Mouse (Mus musculus): Measurements from ENCODE around the gene Ilf3. TPM values are rescaled to one million over a fixed set of nuclear protein-coding genes. Genes with fewer than 3 reads are reported as not detected.
"Not testable (repeated sequence)": the region's sequence is repeated elsewhere in the genome, so short reads cannot be mapped to it uniquely, and the experiment has no call there.

The Ilf3 gene
- total and polyA plus RNA-seq, 2 experiments from 2014 or later, result 89.5 to 184 TPM

DNA sequence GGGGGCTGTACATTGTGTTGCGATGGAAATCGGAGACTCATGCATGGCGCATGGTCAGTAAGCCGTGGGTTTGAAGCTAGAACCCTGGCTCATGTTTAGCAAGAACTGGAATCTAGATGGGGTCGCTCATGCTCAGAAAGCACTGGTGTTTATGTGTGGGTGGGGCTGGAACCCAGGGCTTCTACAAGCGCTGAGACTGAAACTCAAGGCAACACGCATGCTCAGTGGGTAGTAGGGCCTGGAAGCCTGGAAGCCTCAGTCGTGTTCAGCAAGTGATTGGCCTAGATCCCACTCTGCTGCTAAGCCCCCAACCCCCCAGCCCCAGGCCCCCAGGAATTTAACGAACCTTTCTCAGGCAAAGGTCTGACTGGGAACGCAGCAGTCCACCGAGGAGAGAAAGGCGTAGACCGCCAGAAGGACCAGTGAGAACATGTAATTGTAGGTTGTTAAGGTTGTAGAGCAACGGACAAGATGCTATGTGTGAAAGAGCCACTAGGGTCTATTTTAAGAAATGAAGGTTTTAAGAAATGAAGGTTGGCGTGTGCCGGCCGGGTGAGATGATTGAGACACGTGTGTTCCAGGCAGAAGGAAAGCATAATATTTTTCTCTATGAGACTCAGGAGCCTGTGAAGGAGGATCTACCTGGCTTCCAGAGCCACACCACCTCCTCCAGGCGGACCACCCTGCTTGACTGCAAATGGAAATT, 45.3 kb upstream of the Ilf3 start:
- 76% methylated on average over 19 of the region's 19 CpGs for WGBS
- Histone ChIP-seq H3K27me3 (ENCODE audit: insufficient read depth, low read length) (no peaks in the 10 kb centered on the region), H3K9ac (replicated peaks; ENCODE audit: low read length) (no peak overlapping the region), H3K27ac (no peak overlapping the region), H3K4me3 (ENCODE audit: low read length) (no peak overlapping the region), H3K9me3 (ENCODE audit: low read length) (no peaks in the 10 kb centered on the region), H3K36me3 (ENCODE audit: insufficient read depth, low read length) (no peaks in the 10 kb centered on the region; the same call in 1 of the 2 replicates), H3K4me1 (ENCODE audit: insufficient read depth, low read length) (peaks cover 8% of the 10 kb centered on the region; the same call in 1 of the 2 replicates), H3K4me2 (ENCODE audit: low read depth, low read length) (peak overlapping the region; percentile 65)
- ATAC-seq (no peak), DNase-seq (ENCODE audit: low spot score) (no peak)
- TF ChIP-seq CTCF (IDR thresholded peaks at IDR 0.05; ENCODE audit: low read depth), result no peak

DNA sequence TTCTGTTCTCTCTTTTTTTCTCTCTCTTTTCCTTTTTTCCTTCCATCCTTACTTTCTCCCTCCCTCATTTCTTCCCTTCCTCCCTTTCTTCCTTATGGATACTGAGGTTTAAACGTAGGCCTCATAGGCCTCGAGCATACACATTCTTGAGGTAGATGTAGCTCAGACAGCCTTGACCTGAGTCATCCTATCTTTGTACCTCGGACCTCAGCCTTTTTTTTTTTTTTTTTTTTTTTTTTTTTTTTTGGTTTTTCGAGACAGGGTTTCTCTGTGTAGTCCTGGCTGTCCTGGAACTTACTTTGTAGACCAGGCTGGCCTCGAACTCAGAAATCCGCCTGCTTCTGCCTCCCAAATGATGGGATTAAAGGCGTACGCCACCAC, 44.8 kb upstream of the Ilf3 start:
- not testable (repeated sequence) for H3K9ac ChIP-seq (replicated peaks; ENCODE audit: low read length); ATAC-seq; H3K4me3 ChIP-seq (ENCODE audit: low read length); DNase-seq (ENCODE audit: low spot score); H3K36me3 ChIP-seq (ENCODE audit: insufficient read depth, low read length); H3K9me3 ChIP-seq (ENCODE audit: low read length); H3K27me3 ChIP-seq (ENCODE audit: insufficient read depth, low read length); H3K27ac ChIP-seq
- H3K4me2 ChIP-seq (ENCODE audit: low read depth, low read length), result 0 out of 2 replicates have a peak overlapping the region, but pooled peaks have one; percentile 65
- H3K4me1 ChIP-seq (ENCODE audit: insufficient read depth, low read length), result peaks cover 10% of the 10 kb centered on the region; the same call in 1 of the 2 replicates
- 88% methylated on average over 7 of the region's 8 CpGs for WGBS

DNA sequence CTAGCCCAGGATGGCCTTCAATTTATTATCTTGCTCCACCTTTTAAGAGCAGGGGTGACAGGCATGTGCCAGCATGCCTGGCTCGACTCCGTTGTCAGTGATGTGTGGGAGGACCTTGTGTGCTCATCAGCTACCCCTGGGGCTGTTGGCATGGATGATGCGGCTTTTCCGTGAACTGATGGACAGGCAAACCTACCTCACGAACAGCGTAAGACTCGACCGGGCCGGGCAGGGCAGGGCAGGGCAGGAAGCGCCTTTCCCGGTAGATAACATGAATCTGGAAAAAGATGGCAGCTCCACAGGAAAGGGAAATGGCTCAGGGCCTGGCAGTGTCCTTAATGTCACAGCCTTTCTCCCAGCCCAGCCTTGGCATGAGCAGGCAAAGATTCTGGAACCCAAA, 43.4 kb upstream of the Ilf3 start:
- ATAC-seq (no peak), DNase-seq (ENCODE audit: low spot score) (no peak)
- no peaks in the 10 kb centered on the region for H3K27me3 ChIP-seq (ENCODE audit: insufficient read depth, low read length)
- WGBS, result 93% methylated on average over 11 of the region's 11 CpGs
- no peak for TF ChIP-seq CTCF (IDR thresholded peaks at IDR 0.05; ENCODE audit: low read depth)
- H3K9ac ChIP-seq (replicated peaks; ENCODE audit: low read length), result no peak overlapping the region
- no peak overlapping the region for H3K4me2 ChIP-seq (ENCODE audit: low read depth, low read length)
- H3K9me3 ChIP-seq (ENCODE audit: low read length), result no peaks in the 10 kb centered on the region
- peaks cover 10% of the 10 kb centered on the region; the same call in 1 of the 2 replicates for H3K4me1 ChIP-seq (ENCODE audit: insufficient read depth, low read length)
- no peak overlapping the region for H3K27ac ChIP-seq
- no peak overlapping the region for H3K4me3 ChIP-seq (ENCODE audit: low read length)
- no peaks in the 10 kb centered on the region; the same call in 1 of the 2 replicates for H3K36me3 ChIP-seq (ENCODE audit: insufficient read depth, low read length)

DNA sequence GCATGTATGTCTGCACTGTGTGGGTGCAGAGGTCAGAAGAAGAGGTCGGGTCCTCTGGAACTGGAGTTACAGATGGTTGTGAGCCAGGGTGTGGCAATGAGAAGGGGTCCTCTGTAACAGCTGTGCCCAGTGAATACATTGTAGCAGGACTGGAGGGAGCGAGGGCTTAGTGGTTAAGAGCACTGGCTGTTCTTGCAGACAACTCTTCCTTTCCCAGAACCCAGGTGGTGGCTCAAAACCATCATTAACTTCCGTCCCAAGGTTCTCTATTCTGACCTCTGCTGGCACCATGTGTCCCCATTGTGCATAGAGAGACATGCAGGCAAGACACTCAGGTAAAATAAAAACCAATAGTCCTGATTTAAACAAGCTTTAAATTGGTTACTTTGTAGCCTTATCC, 40.1 kb upstream of the Ilf3 start:
- H3K9ac ChIP-seq (replicated peaks; ENCODE audit: low read length), result no peak overlapping the region
- no peak overlapping the region for H3K4me3 ChIP-seq (ENCODE audit: low read length)
- H3K27me3 ChIP-seq (ENCODE audit: insufficient read depth, low read length), result no peaks in the 10 kb centered on the region
- no peak for TF ChIP-seq CTCF (IDR thresholded peaks at IDR 0.05; ENCODE audit: low read depth)
- 0 out of 2 replicates have a peak, but pooled peaks cover 4% of the 10 kb centered on the region for H3K4me1 ChIP-seq (ENCODE audit: insufficient read depth, low read length)
- WGBS, result 70% methylated on average over 3 of the region's 3 CpGs
- ATAC-seq, result no peak
- no peak for DNase-seq (ENCODE audit: low spot score)
- no peaks in the 10 kb centered on the region; the same call in 1 of the 2 replicates for H3K36me3 ChIP-seq (ENCODE audit: insufficient read depth, low read length)
- H3K27ac ChIP-seq, result no peak overlapping the region
- no peaks in the 10 kb centered on the region for H3K9me3 ChIP-seq (ENCODE audit: low read length)
- H3K4me2 ChIP-seq (ENCODE audit: low read depth, low read length), result no peak overlapping the region

DNA sequence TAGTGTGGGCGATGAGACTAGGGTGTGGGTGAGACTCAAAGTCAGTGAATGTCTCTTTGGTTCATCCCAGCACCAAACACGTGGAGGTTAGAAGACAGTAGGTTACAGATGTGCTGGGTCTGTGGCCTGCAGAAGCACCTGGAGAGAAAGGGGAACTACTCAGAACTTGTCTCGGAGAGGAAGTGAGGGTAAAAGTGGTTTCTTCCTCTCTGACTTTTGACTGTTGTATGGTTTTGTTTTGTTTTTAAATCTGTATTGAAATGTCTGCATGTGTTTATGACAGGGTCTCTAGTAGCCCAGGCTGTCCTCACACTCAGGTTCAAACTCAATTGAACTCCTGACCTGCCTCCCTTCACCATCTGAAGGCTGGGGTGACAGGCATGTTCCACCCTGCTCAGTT, 39.6 kb upstream of the Ilf3 start:
- H3K27ac ChIP-seq, result no peak overlapping the region
- no peaks in the 10 kb centered on the region for H3K9me3 ChIP-seq (ENCODE audit: low read length)
- no peak for DNase-seq (ENCODE audit: low spot score)
- 81% methylated on average over 3 of the region's 3 CpGs for WGBS
- TF ChIP-seq CTCF (IDR thresholded peaks at IDR 0.05; ENCODE audit: low read depth), result no peak
- H3K4me3 ChIP-seq (ENCODE audit: low read length), result no peak overlapping the region
- no peak for ATAC-seq
- H3K4me1 ChIP-seq (ENCODE audit: insufficient read depth, low read length), result 0 out of 2 replicates have a peak, but pooled peaks cover 6% of the 10 kb centered on the region
- no peaks in the 10 kb centered on the region; the same call in 1 of the 2 replicates for H3K36me3 ChIP-seq (ENCODE audit: insufficient read depth, low read length)
- no peak overlapping the region for H3K4me2 ChIP-seq (ENCODE audit: low read depth, low read length)
- H3K9ac ChIP-seq (replicated peaks; ENCODE audit: low read length), result no peak overlapping the region
- no peaks in the 10 kb centered on the region for H3K27me3 ChIP-seq (ENCODE audit: insufficient read depth, low read length)

DNA sequence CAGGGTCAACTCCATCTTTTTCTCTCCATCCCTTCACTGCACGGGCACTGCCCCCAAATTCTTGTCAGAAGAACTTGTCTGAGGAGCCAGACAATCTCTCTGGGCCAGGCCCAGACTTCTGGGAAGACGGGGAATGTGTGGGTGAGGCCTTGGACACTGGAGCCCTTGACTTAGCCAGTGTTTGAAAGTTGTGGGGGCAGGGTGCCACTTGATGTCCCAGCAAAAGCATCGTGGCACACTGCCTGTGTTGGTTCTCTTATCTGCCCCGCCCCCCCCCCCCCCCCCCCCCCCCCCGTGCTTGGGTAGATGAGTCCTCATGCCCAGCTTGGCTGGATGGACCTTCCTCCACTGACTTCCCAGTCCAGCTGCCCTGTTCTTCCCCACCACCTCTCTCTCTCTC, 38.6 kb upstream of the Ilf3 start:
- 0 out of 2 replicates have a peak, but pooled peaks cover 6% of the 10 kb centered on the region for H3K4me1 ChIP-seq (ENCODE audit: insufficient read depth, low read length)
- H3K9me3 ChIP-seq (ENCODE audit: low read length), result no peaks in the 10 kb centered on the region
- H3K4me3 ChIP-seq (ENCODE audit: low read length), result no peak overlapping the region
- ATAC-seq, result no peak
- WGBS, result 65% methylated on average over 3 of the region's 5 CpGs
- no peak overlapping the region for H3K27ac ChIP-seq
- TF ChIP-seq CTCF (IDR thresholded peaks at IDR 0.05; ENCODE audit: low read depth), result no peak
- H3K36me3 ChIP-seq (ENCODE audit: insufficient read depth, low read length), result no peaks in the 10 kb centered on the region; the same call in 1 of the 2 replicates
- H3K4me2 ChIP-seq (ENCODE audit: low read depth, low read length), result no peak overlapping the region
- DNase-seq (ENCODE audit: low spot score), result no peak
- no peak overlapping the region for H3K9ac ChIP-seq (replicated peaks; ENCODE audit: low read length)
- no peaks in the 10 kb centered on the region for H3K27me3 ChIP-seq (ENCODE audit: insufficient read depth, low read length)

DNA sequence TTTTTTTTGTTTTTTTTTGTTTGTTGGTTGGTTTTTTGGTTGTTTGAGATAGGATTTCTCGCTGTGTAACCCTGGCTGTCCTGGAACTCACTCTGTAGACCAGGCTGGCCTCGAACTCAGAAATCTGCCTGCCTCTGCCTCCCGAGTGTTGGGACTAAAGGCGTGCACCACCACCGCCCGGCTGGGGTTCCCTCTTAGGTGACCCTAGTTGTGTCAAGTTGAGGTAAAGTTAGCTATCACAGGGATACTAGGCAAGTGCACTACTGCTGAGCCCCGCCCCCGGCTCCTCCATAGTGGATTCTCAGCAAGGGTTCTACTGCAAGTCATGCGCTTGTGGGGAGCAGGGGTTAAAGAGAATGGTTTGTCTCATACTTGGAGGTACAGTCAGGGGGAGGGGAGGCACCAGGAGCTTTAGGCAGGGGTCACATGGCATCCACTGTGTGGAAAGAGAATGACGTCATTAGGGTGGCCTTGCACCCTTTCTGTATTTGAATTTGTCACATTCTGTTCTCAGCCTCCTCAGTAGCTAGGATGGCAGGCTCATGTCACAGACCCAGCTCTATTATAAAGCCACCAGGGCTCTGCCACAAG, 37.9 kb upstream of the Ilf3 start:
- no peaks in the 10 kb centered on the region for H3K9me3 ChIP-seq (ENCODE audit: low read length)
- no peak overlapping the region for H3K27ac ChIP-seq
- ATAC-seq, result peak; percentile 13; the same call in 1 of the 2 replicates
- no peak for TF ChIP-seq CTCF (IDR thresholded peaks at IDR 0.05; ENCODE audit: low read depth)
- DNase-seq (ENCODE audit: low spot score), result no peak
- H3K36me3 ChIP-seq (ENCODE audit: insufficient read depth, low read length), result no peaks in the 10 kb centered on the region; the same call in 1 of the 2 replicates
- no peak overlapping the region for H3K4me2 ChIP-seq (ENCODE audit: low read depth, low read length)
- 94% methylated on average over 10 of the region's 10 CpGs for WGBS
- no peaks in the 10 kb centered on the region for H3K27me3 ChIP-seq (ENCODE audit: insufficient read depth, low read length)
- H3K9ac ChIP-seq (replicated peaks; ENCODE audit: low read length), result no peak overlapping the region
- H3K4me3 ChIP-seq (ENCODE audit: low read length), result no peak overlapping the region
- 0 out of 2 replicates have a peak, but pooled peaks cover 6% of the 10 kb centered on the region for H3K4me1 ChIP-seq (ENCODE audit: insufficient read depth, low read length)
